Mouse (Mus musculus) inflammation-experienced regulatory T-cells, adult 6 months (primary cell): ENCODE data around the gene Tnr. TPM values are rescaled to one million over a fixed set of nuclear protein-coding genes. Genes with fewer than 3 reads are reported as not detected.

Experiments
- ATAC-seq: one replicate; pipeline ENCODE4 v1.8.0; 2017
- polyA plus RNA-seq, 3 experiments: library from polyadenylated mRNA; unstranded; fragments of 100-300 nt; shearing (Covaris generic); gene quantifications; one replicate each; pipeline ENCODE4 v1.2.1; 2017

The Tnr gene
- polyA plus RNA-seq, 3 experiments from 2014 or later: 0.05 TPM; not detected in 2

GRCm38 (mm10) chr1:159632558-159632957 lies 109.0 kb downstream of the Tnr start:
- ATAC-seq: no peak

- ATAC-seq: no peak
Observed at GRCm38 (mm10) chr1:159639408-159639807, 115.8 kb downstream of the Tnr start.

GRCm38 (mm10) chr1:159645719-159646118 lies 122.2 kb downstream of the Tnr start:
- ATAC-seq: no peak

GRCm38 (mm10) chr1:159650486-159650885 lies 126.9 kb downstream of the Tnr start:
- ATAC-seq: no peak

- ATAC-seq: no peak
Observed at GRCm38 (mm10) chr1:159655241-159655640, 131.7 kb downstream of the Tnr start.

- ATAC-seq: no peak
Observed at GRCm38 (mm10) chr1:159657856-159658542, 134.4 kb downstream of the Tnr start.

- ATAC-seq: no peak
Observed at GRCm38 (mm10) chr1:159660620-159661501, 137.3 kb downstream of the Tnr start.

- ATAC-seq: peak; percentile 74
Observed at GRCm38 (mm10) chr1:159664496-159664895, 140.9 kb downstream of the Tnr start.

GRCm38 (mm10) chr1:159664945-159665344 lies 141.4 kb downstream of the Tnr start:
- ATAC-seq: no peak

- ATAC-seq: no peak
Observed at GRCm38 (mm10) chr1:159670629-159671150, 147.1 kb downstream of the Tnr start.

GRCm38 (mm10) chr1:159671181-159671580 lies 147.6 kb downstream of the Tnr start:
- no peak for ATAC-seq

- ATAC-seq: peak; percentile 87
Observed at GRCm38 (mm10) chr1:159674240-159674639, 150.7 kb downstream of the Tnr start.

GRCm38 (mm10) chr1:159675472-159675871 lies 151.9 kb downstream of the Tnr start:
- ATAC-seq: no peak

- ATAC-seq: no peak
Observed at GRCm38 (mm10) chr1:159678221-159678935, 154.8 kb downstream of the Tnr start.

GRCm38 (mm10) chr1:159681252-159681651 lies 157.7 kb downstream of the Tnr start:
- no peak for ATAC-seq

- ATAC-seq: no peak
Observed at GRCm38 (mm10) chr1:159686476-159687231, 163.1 kb downstream of the Tnr start.

- no peak for ATAC-seq
Observed at GRCm38 (mm10) chr1:159696717-159697116, 173.1 kb downstream of the Tnr start.

- ATAC-seq: no peak
Observed at GRCm38 (mm10) chr1:159702038-159702437, 178.5 kb downstream of the Tnr start.

- no peak for ATAC-seq
Observed at GRCm38 (mm10) chr1:159704925-159705324, 181.4 kb downstream of the Tnr start.

- no peak for ATAC-seq
Observed at GRCm38 (mm10) chr1:159716301-159716700, 192.7 kb downstream of the Tnr start.

GRCm38 (mm10) chr1:159717016-159717415 lies 193.4 kb downstream of the Tnr start:
- ATAC-seq: no peak

GRCm38 (mm10) chr1:159723733-159724132 lies 200.2 kb downstream of the Tnr start:
- no peak for ATAC-seq
